Comparison of ENCODE assay signal across 8 mouse cellular contexts in the genomic region with DNA sequence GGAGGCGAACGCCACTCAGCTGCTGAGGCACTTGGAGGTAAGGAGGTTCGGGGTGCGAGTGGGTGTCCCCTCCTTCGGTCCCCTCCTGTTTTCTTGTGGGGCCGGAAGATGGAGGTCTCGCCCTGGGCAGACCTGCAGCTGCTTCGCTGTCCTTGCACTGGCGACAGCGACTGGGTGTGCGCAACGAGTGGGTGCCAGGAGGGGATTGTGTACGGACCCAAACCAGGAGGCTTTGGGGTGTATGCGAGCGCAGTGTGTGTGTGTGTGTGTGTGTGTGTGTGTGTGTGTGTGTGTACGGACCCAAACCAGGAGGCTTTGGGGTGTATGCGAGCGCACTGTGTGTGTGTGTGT. TPM values are rescaled to one million over a fixed set of nuclear protein-coding genes. Genes with fewer than 3 reads are reported as not detected.
DNase-seq lines count a peak whose midpoint lies in the region; ATAC-seq and TF ChIP-seq lines count a peak whose summit lies in the region.

No protein-coding gene starts in this region.

- peaks cover 11% of the 10 kb centered on the region for H3K4me1 ChIP-seq in heart, embryonic 12.5 days (replicated peaks)
- H3K4me1 ChIP-seq in hindbrain, embryonic 13.5 days (replicated peaks), result peaks cover 19% of the 10 kb centered on the region
- peaks cover 27% of the 10 kb centered on the region for H3K4me1 ChIP-seq in midbrain, embryonic 10.5 days

- CTCF ChIA-PET in Patski (lab: Charles Lee), result interaction anchor here (2.0 kb wide), 1 partner anchor 11 kb away, joined by 6 read pairs; no protein-coding TSS in a partner anchor

- TF ChIP-seq CTCF in Patski (IDR thresholded peaks at IDR 0.05), result no peak

- WGBS in heart, embryonic 12.5 days, result 0% methylated on average over 18 of the region's 18 CpGs
- 0% methylated on average over 17 of the region's 18 CpGs for WGBS in hindbrain, embryonic 13.5 days
- WGBS in midbrain, embryonic 10.5 days, result under 1% methylated on average over 18 of the region's 18 CpGs

- no peak overlapping the region for H3K27ac ChIP-seq in heart, embryonic 12.5 days (ENCODE audit: poor library complexity, severe bottlenecking)
- no peak overlapping the region for H3K27ac ChIP-seq in hindbrain, embryonic 13.5 days
- H3K27ac ChIP-seq in midbrain, embryonic 10.5 days (replicated peaks), result peak overlapping the region; percentile 99

- peak; percentile 29 for ATAC-seq in heart, embryonic 12.5 days (ENCODE audit: insufficient number of reproducible peaks, low FRiP score)
- peak; percentile 9 for ATAC-seq in Patski
- ATAC-seq in hindbrain, embryonic 13.5 days (ENCODE audit: low FRiP score), result peak; percentile 60

- H3K4me3 ChIP-seq in heart, embryonic 12.5 days, result peak overlapping the region; percentile 93
- H3K4me3 ChIP-seq in hindbrain, embryonic 13.5 days, result peak overlapping the region; percentile 81
- H3K4me3 ChIP-seq in midbrain, embryonic 10.5 days, result peak overlapping the region; percentile 90

- H3K36me3 ChIP-seq in heart, embryonic 12.5 days, result peaks cover 7% of the 10 kb centered on the region
- peaks cover 3% of the 10 kb centered on the region; the same call in 1 of the 2 replicates for H3K36me3 ChIP-seq in hindbrain, embryonic 13.5 days
- peaks cover 38% of the 10 kb centered on the region for H3K36me3 ChIP-seq in midbrain, embryonic 10.5 days

- no peak for DNase-seq in heart, adult 11 months
- DNase-seq in Patski (ENCODE audit: low read depth, low spot score), result no peak
- no peak for DNase-seq in midbrain, embryonic 10.5 days (ENCODE audit: low spot score)
- no peak for DNase-seq in retina, embryonic 14.5 days (ENCODE audit: low spot score)
- no peak for DNase-seq in thymus, postnatal 25 days
- DNase-seq in left cerebral cortex, postnatal 10 days (ENCODE audit: extremely low spot score in 1 of 2, low spot score in 2 of 2), result no peak

- POLR2A ChIA-PET in Patski (lab: Charles Lee), result no interaction called here

- H3K9ac ChIP-seq in heart, embryonic 12.5 days, result peak overlapping the region; percentile 97
- peak overlapping the region; percentile 74 for H3K9ac ChIP-seq in hindbrain, embryonic 13.5 days

- H3K27me3 ChIP-seq in heart, embryonic 12.5 days (replicated peaks), result no peaks in the 10 kb centered on the region
- no peaks in the 10 kb centered on the region for H3K27me3 ChIP-seq in Patski
- no peaks in the 10 kb centered on the region for H3K27me3 ChIP-seq in hindbrain, embryonic 13.5 days
- H3K27me3 ChIP-seq in midbrain, embryonic 10.5 days (ENCODE audit: low read depth, poor library complexity, severe bottlenecking), result no peaks in the 10 kb centered on the region

- in situ Hi-C loops in Patski (cut with MboI; ENCODE audit: low pct_unique_long_range_greater_than_20kb), result no loop called here

- H3K9me3 ChIP-seq in heart, embryonic 12.5 days (replicated peaks), result no peaks in the 10 kb centered on the region; the same call in 1 of the 2 replicates
- H3K9me3 ChIP-seq in hindbrain, embryonic 13.5 days, result no peaks in the 10 kb centered on the region
- no peaks in the 10 kb centered on the region; the same call in 1 of the 2 replicates for H3K9me3 ChIP-seq in midbrain, embryonic 10.5 days (replicated peaks)

- H3K4me2 ChIP-seq in heart, embryonic 12.5 days, result peak overlapping the region; percentile 85
- H3K4me2 ChIP-seq in hindbrain, embryonic 13.5 days, result peak overlapping the region; percentile 91

- intact Hi-C loops in left cerebral cortex, postnatal 10 days (cut with DNase I), result no loop called here

RNA-seq across cellular contexts. Expression of gene Cip2a, which starts 0.3 kb away (rescaled TPM):
- polyA plus RNA-seq in heart, embryonic 12.5 days (2016; fragmentation: Nextera tagmentation; extraction: Ambion mirVana), result 31.0 TPM in 2 replicates
- polyA plus RNA-seq in Patski (2021), result 20.1 TPM
- 8.5 and 10.5 TPM in 2 replicates for polyA plus RNA-seq in hindbrain, embryonic 13.5 days (2015; fragmentation: Nextera tagmentation; extraction: Ambion mirVana)
- 47.0 and 47.2 TPM in 2 replicates for polyA plus RNA-seq in midbrain, embryonic 10.5 days (2016; fragmentation: Nextera tagmentation; extraction: Ambion mirVana)
- total RNA-seq in left cerebral cortex, postnatal 10 days (2021), result 1 to 10 TPM; 3.6 to 5.3 TPM

RNA-seq across cellular contexts. Expression of gene Dzip3, which starts 0.4 kb away (rescaled TPM):
- polyA plus RNA-seq in heart, embryonic 12.5 days (2016; fragmentation: Nextera tagmentation; extraction: Ambion mirVana), result 22.6 and 27.5 TPM in 2 replicates
- polyA plus RNA-seq in Patski (2021), result 46.2 TPM
- 50.4 and 51.7 TPM in 2 replicates for polyA plus RNA-seq in hindbrain, embryonic 13.5 days (2015; fragmentation: Nextera tagmentation; extraction: Ambion mirVana)
- 31.9 and 38.0 TPM in 2 replicates for polyA plus RNA-seq in midbrain, embryonic 10.5 days (2016; fragmentation: Nextera tagmentation; extraction: Ambion mirVana)
- 10 to 100 TPM; 87.2 to 92.9 TPM for total RNA-seq in left cerebral cortex, postnatal 10 days (2021)

Comparison
In these comparisons a context has a peak if more than half of its experiments do, and no peak if none do; other contexts are left out.
1. ATAC-seq: peak in every context shown above with its lines; median percentile 60 in hindbrain, embryonic 13.5 days; 29 in heart, embryonic 12.5 days; 9 in Patski.